Mouse (Mus musculus) A20 (cell line): ENCODE data around the gene Gm49342.
A peak's percentile ranks its signal among the peaks of the same experiment; 100 is the strongest.
"Not testable (repeated sequence)": the region's sequence is repeated elsewhere in the genome, so short reads cannot be mapped to it uniquely, and the experiment has no call there.

Experiments
- DNase-seq: peaks from one replicate; pipeline ENCODE4 v3.0.0-alpha.2; 2011; ENCODE audit warnings: low read depth, low spot score

Gene Gm49342

DNA sequence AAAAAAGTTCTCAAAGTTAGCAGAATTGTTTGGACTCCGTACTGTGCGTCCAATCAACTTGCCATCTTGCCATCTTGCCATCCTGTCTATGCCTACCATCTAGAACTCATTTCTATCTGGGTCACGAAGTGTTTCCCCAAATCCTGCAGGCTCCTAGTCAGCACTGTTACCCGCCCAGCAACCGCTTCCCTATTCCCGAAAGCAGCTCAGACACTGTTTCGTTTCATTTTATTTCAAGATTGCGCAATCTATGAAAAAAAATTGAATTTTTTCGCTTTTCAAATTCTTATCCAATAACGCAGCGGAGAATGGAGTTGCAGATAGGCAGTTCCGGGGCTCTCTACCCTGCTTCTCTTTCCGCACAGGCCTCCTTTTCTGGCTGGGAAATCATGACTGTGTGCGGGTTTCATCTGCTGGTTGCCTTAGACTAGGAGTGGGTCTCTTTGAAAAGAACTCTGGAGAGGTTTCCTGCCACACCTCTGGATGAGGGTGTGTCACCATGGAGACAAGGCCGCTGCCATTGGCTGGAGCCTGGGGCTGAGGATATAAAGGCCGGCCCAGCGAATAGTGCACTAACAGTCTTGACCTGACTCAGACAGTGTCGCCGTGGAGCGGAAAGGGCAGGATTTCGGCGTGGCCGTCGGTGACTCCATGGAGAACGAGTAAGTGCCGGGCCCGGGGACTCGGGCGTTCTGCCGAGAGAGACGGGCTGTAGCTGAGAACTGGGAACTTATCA lies at the start of gene Gm49342:
Gm49342 (plus strand) TSS at position 586 of the 736 bp plus-strand sequence.
- DNase-seq: peak; percentile 96

DNA sequence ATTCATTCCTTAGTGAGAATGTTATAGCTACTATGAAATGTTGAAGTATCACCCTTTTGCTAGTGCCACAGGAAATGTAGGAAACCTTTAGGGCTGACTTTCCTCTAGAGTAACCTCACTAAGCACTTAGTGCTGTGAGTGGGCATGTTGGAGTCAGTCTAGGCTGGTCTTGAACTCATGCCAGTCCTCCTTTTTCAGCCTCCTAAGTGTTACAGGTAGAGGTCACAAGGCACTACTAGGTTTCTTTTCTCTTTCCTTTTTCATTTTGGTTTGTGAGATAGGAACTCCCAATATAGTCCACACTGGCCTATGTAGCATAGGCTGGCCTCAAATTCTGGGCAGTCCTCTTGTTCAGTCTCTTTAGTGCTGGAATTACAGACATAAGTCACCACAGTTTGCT lies 48.9 kb upstream of the Gm49342 start:
- DNase-seq: no peak

DNA sequence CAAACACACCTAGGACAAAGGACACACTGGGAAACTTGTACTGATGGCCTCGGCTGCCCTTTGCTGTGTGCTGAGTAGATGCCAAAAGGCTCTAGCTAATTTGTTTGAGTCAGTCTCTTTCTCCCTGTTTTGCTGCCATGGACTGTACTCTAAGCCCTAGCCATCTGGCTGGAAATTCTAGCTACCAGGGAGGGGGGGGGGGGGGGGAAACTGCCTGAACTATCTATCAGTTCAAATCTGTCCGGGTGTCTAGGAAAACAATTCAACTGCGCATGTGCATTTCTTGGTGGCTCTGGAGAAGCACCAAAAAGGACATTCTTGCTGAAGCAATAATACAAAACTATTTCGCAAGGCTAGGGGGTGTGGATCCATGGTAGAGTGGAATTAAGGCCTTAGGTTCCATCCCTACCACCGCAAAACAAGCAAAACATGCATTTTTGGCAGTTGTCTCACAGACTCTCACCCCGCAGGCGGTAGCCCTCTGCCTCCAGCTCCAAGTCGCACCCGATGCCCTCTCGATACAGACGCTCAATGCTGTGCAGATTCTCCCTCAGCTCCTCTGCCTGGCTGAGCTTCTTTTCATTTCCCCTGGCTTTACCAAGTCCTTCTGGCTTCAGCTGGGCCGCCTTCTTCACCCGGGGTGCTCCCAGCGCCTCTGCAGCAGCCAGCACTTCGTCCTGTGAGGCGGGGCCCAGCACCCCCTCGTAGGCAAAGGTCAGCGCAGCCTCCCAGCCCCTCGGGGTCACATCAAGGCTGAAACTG lies 48.2 kb upstream of the Gm49342 start:
- DNase-seq: no peak

DNA sequence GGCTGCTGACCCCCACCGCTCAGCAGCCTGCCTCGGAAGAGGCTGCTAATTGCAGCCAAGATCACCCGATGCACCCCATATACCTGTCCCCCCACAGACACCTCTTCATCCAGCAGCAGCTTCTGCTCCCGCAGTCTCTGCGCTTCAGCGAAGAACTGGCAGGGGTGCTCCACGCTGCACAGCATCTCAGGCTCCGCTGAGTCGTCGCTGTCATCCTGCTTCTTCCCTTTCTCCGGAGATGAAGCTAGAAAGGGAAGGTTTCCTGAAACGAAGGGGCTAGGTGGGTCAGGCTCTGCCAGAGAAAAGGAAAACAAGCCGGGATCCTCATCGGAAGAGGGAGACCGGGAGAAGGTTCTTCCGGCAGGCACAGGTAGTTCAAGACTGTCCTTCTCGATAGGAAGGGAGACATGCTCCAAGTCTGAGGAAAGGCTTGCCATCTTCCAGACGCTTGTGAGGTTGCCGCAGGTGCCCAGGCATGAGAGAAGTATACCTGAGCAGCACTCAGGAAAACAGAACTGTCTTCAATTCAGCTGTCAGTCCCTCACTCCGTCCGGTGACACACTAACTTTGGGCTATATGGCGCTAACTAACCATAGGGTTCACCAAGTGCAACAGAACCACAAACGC lies 47.5 kb upstream of the Gm49342 start:
- DNase-seq: no peak

- DNase-seq: no peak
These were observed 46.9 kb upstream of the Gm49342 start, which contains the start of gene Klhl33 for GRCm38 (mm10) chr14:50897374-50897765. Klhl33 (minus strand) TSS chr14:50897507.

- peak; percentile 11 for DNase-seq
These were observed 46.3 kb upstream of the Gm49342 start for GRCm38 (mm10) chr14:50897992-50898391.

DNA sequence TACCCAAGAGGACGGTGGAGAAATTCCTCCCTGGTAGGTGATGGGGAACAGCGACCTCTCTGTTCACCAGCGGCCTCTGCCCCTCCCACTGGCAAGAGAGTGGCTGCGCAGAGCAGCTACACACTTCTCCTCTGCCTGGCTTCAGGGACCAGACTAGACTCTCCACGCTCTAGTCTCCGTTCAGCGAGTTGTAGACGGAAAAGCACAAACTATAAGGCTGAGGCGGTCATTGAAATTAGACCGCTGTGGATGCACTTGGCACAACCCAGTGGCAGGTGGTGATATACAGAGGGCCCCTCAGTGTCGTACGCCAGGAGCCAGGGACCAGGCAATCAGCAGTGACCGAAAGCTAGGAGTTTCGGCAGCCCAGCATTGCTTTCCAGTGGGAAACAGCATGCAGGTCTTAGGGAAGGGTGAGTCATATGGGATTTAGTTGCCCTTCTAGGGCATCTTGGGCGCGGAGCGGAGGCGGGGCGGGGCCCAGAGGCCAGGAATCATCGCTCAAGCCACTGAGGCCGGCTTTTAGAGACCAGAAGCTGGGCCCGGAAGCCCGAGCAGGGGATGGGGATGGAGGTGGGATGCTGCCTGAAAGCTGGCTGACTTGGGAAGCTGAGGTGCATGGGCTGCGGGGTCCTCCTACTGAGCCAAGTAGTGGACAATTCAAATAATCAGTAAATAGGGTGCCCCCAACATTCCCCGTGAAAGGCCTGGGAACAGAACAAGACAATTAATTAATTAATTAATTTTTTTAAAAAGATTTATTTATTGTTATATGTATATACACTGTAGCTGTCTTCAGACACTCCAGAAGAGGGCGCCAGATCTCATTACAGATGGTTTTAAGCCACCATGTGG lies 40.1 kb upstream of the Gm49342 start:
- no peak for DNase-seq

DNA sequence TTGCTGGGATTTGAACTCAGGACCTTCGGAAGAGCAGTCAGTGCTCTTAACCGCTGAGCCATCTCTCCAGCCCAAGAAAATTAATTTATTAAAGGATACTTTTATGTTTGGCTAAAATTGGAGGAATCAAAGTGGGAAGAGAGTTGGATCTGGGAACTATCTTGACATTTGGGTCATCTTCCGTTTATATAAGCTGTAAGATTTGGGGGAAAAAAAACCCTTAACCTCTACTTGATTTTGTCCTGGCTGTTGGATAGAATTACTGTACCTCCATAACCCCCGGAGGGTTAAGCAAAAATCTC lies 39.5 kb upstream of the Gm49342 start:
- DNase-seq: no peak

DNA sequence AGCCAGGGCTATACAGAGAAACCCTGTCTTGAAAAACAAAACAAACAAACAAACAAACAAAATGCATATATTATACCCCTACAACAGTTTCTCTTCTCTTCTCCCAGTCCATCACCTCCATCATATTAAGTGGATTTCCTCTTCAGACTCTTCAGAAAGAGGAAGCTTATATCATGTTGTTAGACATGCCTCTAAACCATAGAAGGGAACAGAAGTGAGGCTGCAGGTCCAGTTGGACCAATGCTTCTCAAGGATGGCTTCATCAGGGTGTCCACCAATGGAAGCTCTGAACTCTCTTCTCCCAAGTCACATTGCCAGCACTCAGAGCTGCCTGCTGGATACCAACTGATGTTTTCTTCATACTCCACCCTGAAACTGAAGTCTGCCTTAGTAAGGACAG lies 39.0 kb upstream of the Gm49342 start:
- not testable (repeated sequence) for DNase-seq

DNA sequence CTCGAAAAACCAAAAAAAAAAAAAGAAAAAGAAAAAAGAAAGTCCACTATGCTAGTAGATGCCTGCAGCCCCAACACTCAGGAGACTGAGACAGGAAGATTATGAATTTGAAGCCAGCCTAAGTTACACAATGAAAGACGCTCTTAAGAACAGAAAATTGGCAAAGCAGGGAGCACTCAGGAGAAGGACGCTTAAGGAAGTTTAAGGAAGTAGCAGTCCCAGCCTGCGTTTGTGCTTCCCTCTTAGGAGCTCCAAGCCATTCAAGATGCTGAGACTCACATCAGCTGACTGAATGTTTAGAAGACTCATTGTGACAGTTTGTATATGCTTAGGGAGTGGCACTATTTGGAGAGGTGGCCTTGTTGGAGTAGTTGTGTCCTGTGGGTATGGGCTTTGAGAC lies 36.2 kb upstream of the Gm49342 start:
- no peak for DNase-seq

- DNase-seq: no peak
These were observed 33.0 kb upstream of the Gm49342 start for GRCm38 (mm10) chr14:50911356-50911755.

DNA sequence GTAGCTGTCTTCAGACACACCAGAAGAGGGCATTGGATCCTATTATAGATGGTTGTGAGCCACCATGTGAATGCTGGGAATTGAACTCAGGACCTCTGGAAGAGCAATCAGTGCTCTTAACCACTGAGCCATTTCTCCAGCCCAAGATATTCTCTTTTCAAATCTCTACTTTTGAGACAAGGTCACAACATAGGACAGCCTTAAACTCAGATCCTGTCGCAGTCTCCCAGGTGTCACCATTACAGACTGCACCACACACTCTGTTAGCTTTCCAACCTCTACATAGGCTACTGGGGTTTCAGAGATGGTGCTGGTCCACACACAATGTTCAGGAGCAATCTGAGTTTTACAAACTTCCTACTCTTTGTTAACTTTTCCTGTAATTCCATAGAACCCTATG lies 20.9 kb upstream of the Gm49342 start:
- peak; percentile 60 for DNase-seq

DNA sequence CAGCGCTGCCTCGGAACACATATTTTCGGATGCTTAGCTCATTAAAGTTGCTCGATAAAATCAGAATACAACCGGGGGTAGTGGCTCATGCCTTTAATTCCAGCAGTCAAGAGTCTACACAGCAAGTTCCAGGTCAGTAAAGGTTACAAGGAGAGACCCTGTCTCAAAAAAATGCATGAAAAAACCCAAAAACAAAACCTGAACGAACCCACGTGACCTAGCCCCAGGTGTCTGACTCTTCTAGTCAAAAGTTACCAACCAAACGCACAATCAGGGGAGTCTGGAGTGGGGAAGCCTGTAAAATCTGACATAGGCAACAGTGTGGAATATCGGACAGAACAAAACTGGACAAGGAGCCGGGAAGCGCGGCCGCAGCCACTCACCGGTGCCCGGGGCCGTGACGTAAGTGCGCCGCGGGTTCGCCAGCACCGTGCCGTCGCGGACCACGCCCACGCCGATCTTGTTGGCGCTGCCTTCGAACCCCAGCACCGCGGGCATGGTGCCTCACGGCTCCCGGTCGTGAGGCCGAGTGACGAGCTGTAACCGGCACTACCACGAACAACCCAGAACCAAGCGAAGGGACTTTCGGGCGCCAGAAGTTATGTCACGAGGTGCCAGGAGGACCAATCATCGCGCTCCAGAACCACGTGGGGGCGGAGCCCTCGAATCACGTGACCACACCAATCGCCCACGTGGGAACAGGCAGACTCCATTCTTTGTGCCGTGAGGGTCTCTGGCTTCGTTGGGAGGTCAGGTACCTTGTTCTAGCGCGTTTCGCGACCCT lies 19.8 kb upstream of the Gm49342 start, which contains the start of the genes Osgep and Apex1:
Osgep (minus strand) TSS at position 613 of the 784 bp plus-strand sequence.
Apex1 (plus strand) TSS at position 688 of the 784 bp plus-strand sequence.
- DNase-seq: peak; percentile 97

DNA sequence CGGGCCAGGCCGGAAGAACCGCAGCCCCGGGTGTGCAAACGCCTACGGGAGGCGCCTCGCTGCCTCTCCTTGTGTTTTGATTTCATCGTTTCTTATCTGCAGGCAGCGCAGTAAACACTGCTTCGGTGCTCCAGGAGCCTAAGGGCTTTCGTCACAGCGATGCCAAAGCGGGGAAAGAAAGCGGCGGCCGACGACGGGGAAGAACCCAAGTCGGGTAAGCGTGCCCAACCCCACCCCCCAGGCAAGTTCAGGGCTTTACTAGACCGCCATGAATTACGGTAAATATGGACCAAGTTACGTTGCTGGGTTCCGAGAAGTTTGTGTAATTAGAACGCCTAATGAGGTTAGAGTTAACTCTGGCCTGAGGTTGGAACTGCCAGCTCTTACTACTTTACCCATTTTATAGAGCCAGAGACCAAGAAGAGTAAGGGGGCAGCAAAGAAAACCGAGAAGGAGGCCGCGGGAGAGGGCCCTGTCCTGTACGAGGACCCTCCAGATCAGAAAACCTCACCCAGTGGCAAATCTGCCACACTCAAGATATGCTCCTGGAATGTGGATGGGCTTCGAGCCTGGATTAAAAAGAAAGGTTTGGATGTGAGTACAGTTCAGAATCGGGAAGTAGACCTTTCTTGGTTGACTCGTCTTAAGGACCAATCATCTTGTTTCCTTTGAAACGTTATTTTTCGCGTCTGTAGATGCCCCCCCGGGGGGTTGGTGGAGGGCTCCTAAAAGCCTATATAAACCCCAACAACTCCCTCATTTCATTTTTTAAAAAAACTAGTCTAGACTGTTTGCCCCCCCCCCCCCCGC lies 19.0 kb upstream of the Gm49342 start:
- DNase-seq: no peak

DNA sequence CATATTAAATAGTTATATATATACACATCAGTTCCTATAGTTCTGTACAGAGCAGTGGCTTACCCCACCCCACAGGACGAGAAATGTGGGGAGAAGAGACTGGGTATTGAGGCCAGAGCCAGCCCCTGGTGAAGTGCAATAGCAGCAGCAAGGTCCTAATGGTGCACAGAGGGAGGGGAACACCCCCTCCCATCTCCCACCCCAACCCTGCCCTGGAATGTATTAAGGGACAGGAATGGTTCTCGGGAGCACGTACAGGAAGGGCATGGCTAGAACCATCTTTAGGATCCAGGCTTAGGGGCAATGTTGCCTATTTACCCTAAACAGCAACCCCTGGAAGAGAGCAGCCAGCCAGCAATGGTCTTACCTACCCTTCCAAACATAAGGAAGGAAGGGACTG lies 17.0 kb upstream of the Gm49342 start:
- DNase-seq: no peak

DNA sequence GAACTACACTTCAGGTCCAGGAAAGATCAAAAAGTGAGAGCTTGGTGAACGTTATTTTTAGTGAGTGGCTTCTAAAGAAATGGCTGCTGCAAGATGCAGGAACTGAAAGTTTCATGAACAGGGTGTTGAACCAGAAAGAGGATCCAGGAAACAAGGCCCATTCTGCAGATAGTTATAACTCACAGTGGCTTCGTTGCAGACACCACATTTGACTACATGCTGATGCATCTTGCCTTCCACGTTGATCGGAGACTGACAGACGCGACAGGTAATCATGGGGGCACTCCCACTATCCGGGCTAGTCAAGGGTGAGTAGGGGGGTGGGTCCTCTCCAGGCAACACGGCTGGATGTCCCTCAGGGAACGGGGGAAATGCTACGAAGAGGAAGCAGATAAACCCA lies 14.4 kb upstream of the Gm49342 start:
- DNase-seq: peak; percentile 82

- peak; percentile 89 for DNase-seq
These were observed 14.0 kb upstream of the Gm49342 start for GRCm38 (mm10) chr14:50930377-50930753.

DNA sequence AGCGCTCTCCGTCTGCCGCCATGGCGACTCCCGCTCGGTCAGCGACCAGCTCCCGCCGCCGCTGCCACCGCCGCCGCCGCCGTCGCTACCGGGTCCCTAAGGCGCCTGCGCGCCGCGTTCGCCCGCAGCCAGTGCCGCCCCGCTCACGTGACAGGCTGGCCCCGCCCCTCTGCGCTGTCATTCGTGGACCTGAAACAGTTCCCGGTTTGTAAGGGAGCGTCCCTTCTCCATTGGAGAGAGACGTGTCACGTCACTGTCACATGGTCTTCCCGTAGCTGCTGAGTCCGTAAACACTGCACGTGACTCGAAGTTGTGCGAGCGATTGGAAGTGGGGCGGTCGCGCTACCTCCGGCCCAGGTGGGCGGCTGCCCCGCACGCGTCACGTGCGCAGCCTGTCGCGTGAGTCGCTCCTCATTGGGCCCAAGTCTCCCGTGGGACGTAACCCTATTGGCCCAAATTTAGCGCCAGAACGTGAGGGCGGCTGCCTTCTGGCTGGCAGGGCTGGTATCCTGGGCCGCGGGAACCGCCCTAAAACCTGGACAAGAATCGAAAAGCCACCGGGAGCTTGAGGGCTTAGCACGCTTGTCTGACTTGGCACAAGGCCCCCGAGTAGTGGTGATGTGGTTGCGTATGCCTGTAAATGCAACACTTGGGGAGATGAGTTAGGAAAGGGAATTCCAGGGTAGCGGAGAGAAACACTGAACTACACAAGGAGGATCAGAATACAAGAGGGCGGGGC lies 13.4 kb upstream of the Gm49342 start, which contains the start of the genes Pip4p1 and Pnp:
Pip4p1 (minus strand) TSS at position 103 of the 739 bp plus-strand sequence.
Pnp (plus strand) TSS at position 329 of the 739 bp plus-strand sequence.
- peak; percentile 99 for DNase-seq

GRCm38 (mm10) chr14:50931493-50932020 lies 12.8 kb upstream of the Gm49342 start:
- peak; percentile 70 for DNase-seq
